Mouse (Mus musculus) heart, adult 8-10 months (tissue): Measurements from ENCODE around the gene Pgm1. TPM values are rescaled to one million over a fixed set of nuclear protein-coding genes. Genes with fewer than 3 reads are reported as not detected.

Source experiments
- DNase-seq: peaks from one replicate; pipeline ENCODE4 v3.0.0; 2022; ENCODE audit warnings: low spot score
- total RNA-seq, 4 experiments: library from RNA; stranded (reverse); gene quantifications; 2 replicates each; pipeline ENCODE4 v1.2.4; 2022

The Pgm1 gene
- total RNA-seq, 4 experiments from 2014 or later = 215 to 256 (median 242) TPM

DNA sequence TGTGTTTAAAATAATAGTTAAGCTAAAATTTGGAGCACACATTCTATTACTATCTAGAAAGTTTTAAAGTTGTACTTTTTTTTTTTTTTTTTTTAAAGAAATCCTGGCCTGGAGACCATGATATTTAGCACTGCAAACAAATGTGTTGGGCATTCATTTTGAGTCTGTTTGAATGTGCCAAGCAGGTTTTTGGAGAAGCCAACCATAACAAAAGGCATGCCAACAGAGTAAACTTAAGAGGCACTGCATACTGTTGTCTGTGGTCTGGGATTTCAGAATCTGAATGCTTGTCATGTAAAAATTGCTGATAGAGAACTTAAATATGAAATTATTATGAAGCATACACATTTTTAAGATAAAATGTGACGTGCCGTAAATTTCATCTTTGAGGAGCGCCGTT, 28.0 kb downstream of the Pgm1 start:
- DNase-seq = no peak

DNA sequence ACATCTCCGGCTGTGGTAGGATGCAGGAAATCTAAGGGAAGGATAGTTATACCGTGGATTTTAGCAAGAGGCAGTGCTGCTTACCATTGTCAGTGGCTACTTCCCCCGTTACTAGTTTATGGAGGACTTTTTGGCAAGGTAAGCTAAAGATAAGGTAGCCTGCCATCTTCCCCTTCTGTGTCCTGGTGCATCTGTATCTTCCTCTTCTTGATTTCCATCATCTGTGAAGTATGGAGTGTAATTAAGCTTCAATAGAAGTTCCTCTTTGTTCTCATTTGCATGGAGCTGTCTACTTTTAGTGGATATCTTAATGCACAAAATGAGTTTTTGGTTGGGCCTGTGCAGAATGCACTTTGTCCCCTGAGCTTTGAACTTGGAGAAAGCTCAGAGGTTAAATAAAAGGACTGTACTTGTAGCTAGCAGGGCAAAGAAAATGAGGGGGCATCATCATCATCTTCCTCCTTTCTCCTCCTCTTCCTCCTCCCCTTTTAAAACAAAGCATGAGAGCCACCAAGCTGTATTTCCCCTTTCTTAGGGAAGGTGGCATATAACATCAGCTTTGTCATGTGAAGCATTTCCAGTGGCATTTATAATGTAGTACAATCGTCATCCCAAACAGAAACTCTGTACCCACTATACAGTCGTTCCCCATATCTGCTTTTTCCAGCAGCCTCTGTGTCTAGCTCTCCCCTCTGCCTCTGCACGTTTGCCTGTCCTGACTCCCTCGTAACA, 29.0 kb downstream of the Pgm1 start:
- no peak for DNase-seq

DNA sequence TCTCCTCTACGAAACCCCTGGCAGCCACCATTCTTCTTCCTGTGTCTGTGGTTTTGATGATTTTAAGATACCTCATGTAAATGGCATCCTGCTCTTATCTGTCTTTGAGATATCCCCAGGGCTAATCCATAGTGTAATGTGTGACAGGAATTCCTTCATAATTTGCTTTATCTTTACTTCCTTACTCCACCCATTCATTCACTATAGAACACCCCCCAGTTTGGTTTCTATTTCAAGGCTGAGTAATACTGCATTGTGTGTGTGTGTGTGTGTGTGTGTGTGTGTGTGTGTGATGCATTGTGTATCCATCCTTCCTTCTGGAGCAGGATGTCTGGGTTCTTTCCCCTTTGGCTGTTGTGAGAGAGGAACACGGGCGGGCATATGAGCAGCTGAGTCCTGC, 30.1 kb downstream of the Pgm1 start:
- DNase-seq = no peak

DNA sequence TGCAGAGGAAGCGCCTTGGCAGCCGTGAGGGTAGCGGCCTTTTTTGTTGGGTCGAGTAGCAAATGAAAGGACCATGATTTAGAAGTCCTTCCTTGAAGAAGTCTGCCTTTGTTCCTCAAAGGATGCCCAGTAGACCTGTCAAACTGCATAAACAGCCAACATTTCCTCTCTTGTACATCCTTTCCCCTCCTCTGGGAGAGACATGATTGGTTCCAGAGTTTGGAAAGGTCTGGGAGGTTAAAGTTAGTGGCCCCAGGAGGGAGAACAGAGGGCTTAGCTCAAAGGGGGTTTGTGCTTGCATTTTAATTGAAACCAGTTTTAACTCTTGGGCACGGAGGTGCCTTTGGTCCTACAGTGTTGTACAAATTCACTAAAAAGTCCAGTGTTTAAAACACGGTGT, 37.3 kb downstream of the Pgm1 start:
- no peak for DNase-seq

DNA sequence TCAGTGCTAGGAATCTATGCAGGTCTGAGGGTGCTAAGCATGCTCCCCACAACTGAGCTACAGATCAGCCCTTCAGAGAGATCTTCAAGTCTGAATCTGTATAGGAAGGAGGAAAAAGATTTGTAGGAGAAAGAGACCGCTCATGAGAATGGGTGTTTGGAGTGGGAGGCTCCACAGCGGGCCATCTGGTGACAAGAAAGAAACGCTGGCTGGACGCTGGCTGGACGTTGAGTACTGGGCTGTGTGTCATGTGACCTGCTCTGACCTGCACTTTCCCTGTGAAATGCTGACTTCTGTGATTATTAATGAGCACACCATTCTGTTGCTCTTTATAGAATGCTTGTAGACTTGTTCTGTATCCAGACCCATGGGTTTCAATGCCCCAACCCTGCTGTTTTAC, 40.1 kb downstream of the Pgm1 start:
- DNase-seq = peak; percentile 53

DNA sequence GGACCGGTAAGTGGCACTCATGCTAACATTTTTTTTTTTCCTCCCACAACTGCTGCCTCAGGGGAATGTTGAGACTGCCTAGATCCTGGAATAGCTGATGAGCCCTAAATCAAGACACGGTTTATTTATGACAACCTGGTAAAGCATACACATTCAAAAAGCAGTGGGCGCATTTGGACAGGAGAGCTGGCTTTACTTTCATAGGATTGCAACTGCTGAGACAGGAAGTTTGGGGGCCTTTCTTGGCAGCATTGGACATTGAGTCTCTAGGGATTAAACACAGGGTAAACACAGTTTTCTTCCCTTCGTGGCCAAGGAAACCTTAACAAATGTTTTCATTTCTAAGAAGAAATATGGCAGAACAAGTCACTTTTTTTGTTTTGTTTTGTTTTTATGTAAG, 40.9 kb downstream of the Pgm1 start:
- peak; percentile 39 for DNase-seq

DNA sequence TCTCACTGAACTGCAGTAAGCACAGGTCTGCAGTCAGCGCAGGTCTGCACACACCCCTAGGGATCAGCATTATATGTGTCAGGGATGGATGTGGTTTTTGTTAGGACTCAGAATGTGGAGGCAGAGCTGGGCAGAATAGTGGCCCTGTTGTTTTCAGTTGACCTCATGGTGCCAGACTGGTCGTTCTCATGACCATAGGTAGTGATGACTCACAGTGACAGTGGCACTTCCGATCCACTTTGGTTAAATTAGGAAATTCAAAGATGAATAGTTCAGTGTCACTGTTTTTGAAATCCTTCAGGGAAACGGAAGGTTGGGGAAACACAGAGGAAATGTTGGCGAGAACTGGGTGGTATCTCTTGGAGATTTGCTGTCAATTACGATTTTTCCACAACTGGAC, 43.7 kb downstream of the Pgm1 start:
- DNase-seq = no peak

DNA sequence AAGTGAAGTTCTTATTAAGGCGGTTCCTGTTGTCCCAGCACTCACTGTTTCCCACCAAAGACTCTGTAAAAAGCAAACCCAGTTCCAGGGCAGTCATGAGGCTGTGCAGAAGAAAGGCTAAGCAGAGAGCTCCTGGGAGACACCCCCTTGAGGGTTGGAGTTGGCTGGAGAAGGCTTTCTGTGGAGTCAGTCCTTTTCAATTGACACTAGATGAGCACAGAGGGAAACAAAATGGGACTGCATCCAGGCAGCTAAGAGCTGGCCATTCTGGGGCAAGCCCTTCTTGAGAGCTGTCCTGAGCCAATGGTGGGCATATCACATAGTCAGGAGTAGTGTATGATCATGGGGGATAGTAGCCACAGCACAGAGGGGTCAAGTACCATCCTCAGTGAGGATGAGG, 44.7 kb downstream of the Pgm1 start:
- peak; percentile 46 for DNase-seq

DNA sequence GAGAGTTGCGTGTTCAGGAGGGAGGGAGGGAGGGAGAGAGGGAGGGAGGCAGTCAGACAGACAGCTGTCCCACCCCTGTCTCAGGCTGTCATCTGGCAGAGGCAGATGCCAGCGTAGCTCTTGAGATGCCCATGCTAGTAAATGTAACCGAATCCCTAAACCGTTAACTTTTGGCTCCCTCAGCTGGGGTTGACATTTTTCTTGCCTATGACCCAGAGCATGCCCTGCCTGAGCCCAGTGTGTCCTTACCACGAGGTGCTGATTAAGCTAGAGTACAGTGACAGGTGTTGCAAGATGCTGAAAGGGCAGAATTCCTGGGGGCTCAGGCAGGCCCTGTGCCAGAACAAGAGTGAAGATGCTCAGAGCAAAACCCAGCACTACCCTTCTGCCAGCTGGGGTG, 45.2 kb downstream of the Pgm1 start:
- no peak for DNase-seq

DNA sequence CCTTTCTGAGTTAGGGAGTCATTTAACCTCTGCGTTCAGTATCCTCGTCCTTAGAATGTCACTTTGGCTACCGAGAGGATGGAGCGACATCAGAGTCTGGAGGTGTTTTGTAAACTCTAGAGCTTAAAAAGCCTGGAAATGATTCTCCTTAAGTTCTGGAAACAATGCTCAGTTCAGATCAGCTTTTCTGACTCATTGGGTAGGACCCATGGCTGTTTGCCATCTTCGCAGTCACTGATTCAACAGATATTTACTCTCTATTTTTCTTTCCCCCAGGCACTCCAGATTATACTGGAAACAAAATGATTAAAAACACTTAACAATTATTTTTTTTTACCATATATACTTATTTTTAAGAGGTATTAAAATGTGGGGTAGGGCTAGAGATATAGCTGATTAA, 50.1 kb downstream of the Pgm1 start:
- DNase-seq = no peak

DNA sequence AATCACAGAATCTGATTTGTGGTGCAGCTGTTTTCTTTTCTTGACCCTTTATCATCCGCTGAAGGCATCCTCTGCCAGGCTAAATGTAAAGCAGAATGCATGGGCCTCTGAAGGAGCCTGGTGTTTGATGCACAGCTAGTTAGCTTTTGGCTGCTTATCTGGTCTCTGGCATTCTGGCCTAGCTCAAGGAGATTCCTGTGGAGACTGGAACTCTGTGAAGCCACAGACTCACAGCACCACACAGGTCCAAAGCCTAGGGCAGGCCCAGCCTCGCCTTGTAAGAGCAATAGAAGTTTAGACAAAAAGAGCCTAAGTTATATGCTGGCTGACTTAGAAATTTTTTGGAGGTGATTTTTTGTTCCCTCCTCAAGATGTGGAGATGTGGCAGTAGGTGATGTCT, 52.0 kb downstream of the Pgm1 start:
- no peak for DNase-seq

DNA sequence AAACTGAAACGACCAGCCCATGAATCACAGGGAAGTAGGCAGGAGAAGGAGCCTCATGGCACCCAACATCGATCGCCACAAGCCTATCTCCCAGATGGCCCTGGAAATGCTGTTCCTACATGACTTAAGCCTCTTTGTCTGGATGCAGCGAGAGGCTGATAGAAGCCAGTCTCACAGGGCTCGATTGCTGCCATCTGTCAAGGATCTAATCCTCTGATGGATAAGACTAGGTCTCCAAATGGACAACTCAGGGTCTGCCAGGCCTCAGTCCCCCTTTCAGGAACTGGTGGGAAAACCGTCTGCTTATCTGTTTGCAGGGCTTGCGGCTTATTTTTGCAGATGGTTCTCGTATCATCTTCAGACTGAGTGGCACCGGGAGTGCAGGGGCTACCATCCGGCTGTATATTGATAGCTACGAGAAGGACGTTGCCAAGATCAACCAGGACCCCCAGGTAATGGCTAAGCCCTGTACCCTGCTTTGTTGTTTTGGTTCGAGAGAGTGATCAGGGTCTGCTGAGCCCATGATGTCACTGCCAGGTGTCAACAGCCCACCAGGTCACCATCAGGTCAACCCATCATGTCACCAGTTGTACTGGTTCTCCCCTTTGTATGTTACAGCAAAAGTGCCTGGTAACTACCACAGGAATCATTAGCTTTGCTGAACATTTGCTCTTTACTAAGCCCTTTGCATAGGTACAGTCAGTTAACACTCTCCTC, 54.6 kb downstream of the Pgm1 start:
- DNase-seq = no peak

DNA sequence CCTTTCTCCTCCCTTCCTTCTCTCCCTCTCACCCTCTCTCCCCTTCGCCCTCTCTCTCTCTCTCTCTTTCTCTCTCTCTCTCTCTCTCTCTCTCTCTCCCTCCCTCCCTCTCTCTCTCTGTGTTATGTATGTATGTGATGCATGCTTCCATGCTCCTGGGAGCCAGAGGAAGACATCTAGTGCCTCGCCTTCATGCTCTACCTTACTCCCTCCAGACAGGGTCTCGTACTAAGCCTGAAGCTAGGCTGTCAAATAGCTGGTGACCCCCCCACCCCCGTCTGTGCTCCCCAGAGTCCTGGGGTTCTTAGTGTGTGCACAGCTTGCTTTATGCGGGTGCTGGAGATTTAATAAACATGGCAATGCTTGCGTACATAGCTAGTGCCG, 55.1 kb downstream of the Pgm1 start:
- DNase-seq = no peak

DNA sequence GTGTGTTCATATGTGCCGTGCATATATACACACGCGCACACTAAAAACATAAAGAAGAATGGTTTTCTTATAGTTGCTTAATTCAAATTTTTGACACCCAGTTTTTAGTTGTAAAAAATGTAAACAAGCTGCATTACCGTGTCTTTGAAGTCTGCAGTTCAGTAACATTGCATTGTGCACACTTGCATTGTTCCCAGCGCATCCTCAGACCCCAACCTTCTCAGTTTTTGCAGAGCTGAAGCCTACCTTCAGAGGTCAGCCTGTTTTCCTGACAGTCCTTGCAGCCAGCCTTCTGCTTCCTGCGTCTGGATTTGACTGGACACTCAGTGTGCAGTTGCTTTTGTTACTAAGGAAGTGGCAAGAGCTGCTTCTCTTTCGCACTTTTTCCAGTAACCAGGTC, 55.9 kb downstream of the Pgm1 start:
- no peak for DNase-seq

DNA sequence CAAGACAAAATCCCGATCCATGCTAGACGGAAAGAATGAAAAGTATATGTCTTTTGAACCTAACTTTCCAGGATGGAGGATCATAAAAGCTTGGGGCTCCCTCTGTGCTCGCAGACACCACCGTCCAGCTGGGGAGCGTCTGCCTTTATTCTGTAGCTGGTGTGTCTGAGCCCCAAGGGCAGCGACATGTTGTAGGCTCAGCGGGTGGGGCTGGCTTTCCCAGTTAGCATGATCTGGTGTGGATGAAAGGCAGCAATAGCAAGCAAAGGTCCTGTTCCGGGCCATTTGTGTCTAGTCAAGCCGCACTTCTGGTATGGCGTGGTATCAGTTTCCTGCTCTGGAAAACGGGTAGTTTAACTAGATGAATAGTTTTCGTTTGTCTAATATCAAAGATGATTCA, 56.4 kb downstream of the Pgm1 start:
- no peak for DNase-seq

DNA sequence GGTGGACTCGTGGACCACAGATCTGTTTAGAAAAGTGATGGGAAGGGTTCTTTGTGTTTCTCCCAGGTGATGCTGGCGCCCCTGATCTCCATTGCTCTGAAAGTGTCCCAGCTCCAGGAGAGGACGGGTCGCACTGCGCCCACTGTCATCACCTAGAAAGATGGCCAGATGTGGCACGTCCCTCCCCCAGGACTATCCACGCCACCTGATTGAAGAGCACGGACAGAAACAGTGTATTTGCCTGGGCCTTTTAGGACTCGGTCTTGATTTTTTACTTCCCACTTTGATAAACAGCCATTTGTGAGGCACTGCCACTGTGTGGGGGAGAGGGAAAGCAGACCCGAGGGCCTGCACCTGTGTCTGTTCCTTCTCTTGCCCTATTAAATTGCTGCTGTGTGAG, 57.4 kb downstream of the Pgm1 start:
- no peak for DNase-seq

DNA sequence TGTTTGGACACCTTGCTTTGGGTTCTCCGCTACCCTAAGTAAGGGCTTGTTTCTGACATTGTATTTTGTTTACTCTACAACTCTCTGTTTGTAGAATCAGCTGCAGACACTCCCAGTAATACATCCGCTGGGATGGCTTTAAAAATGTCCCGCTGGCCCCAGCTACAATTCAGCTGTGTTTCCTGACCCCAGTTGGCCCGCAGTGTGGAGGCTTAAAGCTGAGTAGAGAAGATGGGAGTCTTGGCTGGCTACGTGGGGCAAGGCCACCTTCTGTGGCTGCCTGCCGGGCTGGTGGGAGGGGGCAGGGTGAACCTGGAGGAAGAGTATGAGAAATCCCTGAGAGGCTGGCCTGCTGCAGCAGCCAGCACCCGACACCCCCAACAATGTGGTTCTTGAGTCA, 59.6 kb downstream of the Pgm1 start:
- DNase-seq = no peak

DNA sequence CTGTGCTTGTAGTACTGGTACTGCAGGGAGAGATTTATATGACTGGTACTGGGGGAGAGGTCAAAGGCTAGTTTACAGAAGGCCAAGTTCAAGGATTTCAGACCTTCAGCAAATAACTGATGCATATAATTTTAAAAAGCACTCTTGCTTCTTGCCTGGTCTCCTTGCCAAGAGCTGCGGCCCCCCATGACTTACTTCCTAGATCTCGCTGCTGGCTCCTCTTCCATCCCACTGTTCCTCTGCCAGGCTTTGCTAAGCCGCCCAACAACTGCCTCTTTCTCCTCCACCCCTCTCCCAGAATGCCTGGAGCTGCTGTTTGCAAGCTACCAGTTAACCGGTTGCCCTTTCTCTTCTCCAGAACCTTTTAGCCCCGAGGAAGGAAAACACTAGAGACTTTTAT, 71.8 kb downstream of the Pgm1 start:
- no peak for DNase-seq

DNA sequence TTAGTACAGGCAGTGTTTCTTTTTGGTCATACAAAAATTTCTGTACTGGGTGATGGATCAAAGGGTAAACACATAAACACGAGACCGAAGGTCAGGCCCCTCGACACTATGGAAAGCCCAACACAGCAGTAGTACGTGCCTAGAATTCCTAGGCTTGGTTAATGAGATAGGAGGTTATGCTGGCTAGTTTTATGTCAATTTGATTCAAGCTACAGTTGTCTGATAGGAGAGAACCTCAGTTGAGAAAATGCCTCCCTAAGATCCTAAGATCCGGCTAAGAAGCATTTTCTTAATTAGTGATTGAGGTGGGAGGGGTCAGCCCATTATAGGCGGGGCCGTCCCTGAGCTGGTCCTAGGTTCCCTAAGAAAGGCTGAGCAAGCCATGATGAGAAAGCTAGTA, 72.6 kb downstream of the Pgm1 start:
- no peak for DNase-seq

DNA sequence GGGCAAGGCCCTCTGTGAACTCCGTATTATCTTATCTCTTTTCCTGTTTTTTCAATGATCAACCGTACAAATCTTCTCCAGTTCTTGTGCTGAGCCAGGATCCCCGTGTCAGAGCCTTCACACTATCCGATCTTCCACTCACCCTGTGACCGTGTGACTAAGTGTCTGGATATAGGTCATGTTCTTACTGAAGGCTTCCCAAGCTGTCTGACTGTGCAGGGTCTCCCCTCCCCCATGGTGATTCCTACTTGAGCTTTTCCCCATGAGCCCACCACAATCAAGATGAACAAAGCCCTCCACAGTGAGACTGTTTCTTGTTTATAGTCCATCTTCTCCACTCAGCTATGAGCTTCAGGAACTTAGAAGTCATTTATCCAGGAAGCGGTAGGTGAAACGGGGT, 78.5 kb downstream of the Pgm1 start:
- no peak for DNase-seq

DNA sequence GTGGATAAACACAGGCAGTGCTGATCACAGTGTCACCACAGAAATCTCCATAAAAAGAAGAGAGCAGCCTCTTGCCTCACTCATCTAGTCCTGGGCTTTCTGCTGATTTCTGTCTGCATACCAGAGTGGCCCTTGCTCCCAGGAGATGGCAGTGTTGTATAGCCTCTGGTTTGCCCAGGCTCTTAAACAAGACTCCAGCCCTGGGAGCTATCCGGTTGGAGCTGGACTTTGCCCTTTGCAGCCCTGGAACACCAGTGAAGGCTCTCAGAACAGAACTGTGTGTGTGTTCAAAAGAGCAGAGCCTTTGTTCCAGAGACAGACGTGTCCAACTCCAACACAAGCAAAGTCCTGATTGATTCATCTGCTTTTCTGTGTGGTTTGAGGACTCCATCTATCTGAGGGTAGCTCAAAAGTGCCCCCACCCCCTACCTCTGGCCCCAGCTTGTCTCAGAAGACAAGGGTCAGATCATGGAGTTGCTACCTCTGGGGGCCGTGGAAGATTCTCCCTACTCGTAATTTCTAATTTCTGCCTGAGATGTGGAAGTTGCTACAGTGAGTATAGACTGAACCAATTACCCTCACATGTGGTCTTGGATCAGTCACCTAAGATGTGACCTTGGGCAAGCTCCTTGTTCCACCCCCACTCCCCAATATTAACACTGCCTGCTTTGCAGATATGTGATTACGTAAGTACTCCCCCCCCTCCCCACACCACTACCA, 79.3 kb downstream of the Pgm1 start:
- DNase-seq = peak; percentile 62

DNA sequence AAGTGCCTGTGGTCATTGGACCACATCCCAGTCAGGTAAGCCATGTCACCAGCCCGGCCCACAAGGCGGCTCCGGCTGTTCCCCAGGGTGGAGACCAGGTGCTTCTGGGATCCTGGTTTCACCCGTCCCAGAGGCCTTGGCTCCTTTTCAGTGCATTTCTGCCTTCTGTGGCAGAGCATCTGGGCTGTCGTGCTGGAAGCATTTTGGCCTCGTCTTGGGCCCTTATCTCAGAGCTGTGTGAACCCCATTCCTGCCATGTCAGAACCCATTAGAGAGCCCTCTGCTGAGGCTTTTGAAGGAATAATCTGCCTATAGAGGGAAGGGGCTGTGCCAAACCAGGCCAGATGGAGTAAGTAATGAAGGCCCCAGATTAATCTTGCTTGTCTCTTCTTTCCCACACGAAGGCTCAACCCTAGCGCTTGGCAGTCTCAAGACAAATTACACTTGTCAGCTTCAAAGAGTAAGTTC, 80.0 kb downstream of the Pgm1 start:
- DNase-seq = no peak

DNA sequence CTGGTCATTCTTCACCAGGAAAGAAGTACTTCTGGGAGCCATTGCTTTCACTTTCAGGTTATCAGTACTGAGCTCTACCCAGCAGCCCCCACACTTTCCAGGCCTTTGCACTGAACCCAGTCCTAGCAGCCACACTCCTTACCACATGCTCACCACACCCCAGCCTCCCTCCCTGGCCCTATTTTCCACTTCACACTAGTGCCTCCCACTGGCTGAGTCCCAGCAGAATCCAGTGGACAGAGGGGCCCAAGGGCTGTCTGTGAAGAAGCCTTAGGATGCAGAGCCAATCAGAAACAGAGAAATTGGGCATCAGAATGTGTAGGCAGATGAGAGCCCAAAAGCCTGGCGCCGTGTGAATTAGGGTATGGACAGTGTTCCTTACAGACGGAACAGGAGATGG, 81.7 kb downstream of the Pgm1 start:
- DNase-seq = no peak
